Mouse (Mus musculus): ENCODE results near the gene Ankrd37.

DNA sequence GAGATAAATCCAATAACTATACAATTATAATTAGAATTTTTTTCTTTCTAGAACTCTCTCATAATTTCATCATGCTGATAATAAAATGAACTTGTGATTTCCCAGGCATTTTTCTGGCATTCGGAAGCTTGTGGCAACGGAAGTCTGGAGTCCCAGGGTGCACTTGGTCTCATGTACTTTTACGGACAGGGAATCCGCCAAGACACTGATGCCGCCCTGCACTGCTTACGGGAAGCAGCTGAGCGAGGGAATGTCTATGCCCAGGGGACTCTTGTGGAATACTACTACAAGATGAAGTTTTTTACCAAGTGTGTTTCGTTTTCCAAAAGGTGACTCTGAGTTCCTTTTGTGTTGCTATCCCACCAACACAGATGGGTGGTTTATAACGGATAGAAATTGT is 17.3 kb upstream of the Ankrd37 start:
- TF ChIP-seq POLR2A (IDR thresholded peaks at IDR 0.05; ENCODE audit: low read depth, low read length), result no peak
- no peak for TF ChIP-seq EP300 (IDR thresholded peaks at IDR 0.05; ENCODE audit: low read length)
- TF ChIP-seq MAX (IDR thresholded peaks at IDR 0.05; ENCODE audit: low read length), result no peak
- no peak for TF ChIP-seq ZC3H11A (IDR thresholded peaks at IDR 0.05; ENCODE audit: low read depth, low read length)
- TF ChIP-seq JUN (IDR thresholded peaks at IDR 0.05; ENCODE audit: insufficient read depth, low read depth, low read length), result no peak
- no peak for TF ChIP-seq CTCF (conservative IDR thresholded peaks at IDR 0.05 in 1 of 2, IDR thresholded peaks at IDR 0.05 in 1 of 2; ENCODE audit: low read depth in 2 of 2, low read length in 2 of 2)
- TF ChIP-seq MAFK (IDR thresholded peaks at IDR 0.05; ENCODE audit: insufficient replicate concordance, low read length), result no peak
- TF ChIP-seq E2F4 (IDR thresholded peaks at IDR 0.05; ENCODE audit: insufficient replicate concordance, low read depth, low read length), result no peak
- TF ChIP-seq ZKSCAN1 (IDR thresholded peaks at IDR 0.05; ENCODE audit: borderline replicate concordance, low read depth, low read length), result no peak
- TF ChIP-seq CHD2 (IDR thresholded peaks at IDR 0.05; ENCODE audit: low read length), result no peak
